Mouse (Mus musculus): Measurements from ENCODE around the gene Gm37240.

Gene Gm37240

GRCm38 (mm10) chr3:85880068-85880467, 7.2 kb downstream of the Gm37240 start:
- CTCF ChIA-PET, result interaction anchor here (0.7 kb wide), 1 partner anchor 953 kb away, joined by 3 read pairs; no protein-coding TSS in a partner anchor

GRCm38 (mm10) chr3:85878911-85879310, 8.4 kb downstream of the Gm37240 start:
- CTCF ChIA-PET, result no interaction called here

- CTCF ChIA-PET, result no interaction called here
Measured at GRCm38 (mm10) chr3:85863996-85864395, 23.3 kb downstream of the Gm37240 start.

- CTCF ChIA-PET, result no interaction called here
Measured at GRCm38 (mm10) chr3:85862886-85863285, 24.4 kb downstream of the Gm37240 start.

- CTCF ChIA-PET, result no interaction called here
Measured at GRCm38 (mm10) chr3:85860996-85861395, 26.3 kb downstream of the Gm37240 start.

GRCm38 (mm10) chr3:85859311-85859710, 28.0 kb downstream of the Gm37240 start:
- CTCF ChIA-PET, result no interaction called here

- CTCF ChIA-PET, result no interaction called here
Measured at GRCm38 (mm10) chr3:85858140-85859135, 28.9 kb downstream of the Gm37240 start.

GRCm38 (mm10) chr3:85857083-85857482, 30.2 kb downstream of the Gm37240 start:
- CTCF ChIA-PET, result no interaction called here

- CTCF ChIA-PET, result no interaction called here
Measured at GRCm38 (mm10) chr3:85855947-85856346, 31.4 kb downstream of the Gm37240 start.

GRCm38 (mm10) chr3:85855043-85855442, 32.3 kb downstream of the Gm37240 start:
- CTCF ChIA-PET, result no interaction called here

- CTCF ChIA-PET, result interaction anchor here (0.5 kb wide), 1 partner anchor 39 kb away, joined by 3 read pairs; no protein-coding TSS in a partner anchor
Measured at GRCm38 (mm10) chr3:85854143-85854542, 33.2 kb downstream of the Gm37240 start.

GRCm38 (mm10) chr3:85853715-85854114, 33.6 kb downstream of the Gm37240 start:
- CTCF ChIA-PET, result no interaction called here

GRCm38 (mm10) chr3:85850079-85850478, 37.2 kb downstream of the Gm37240 start:
- CTCF ChIA-PET, result no interaction called here

- CTCF ChIA-PET, result no interaction called here
Measured at GRCm38 (mm10) chr3:85846316-85846715, 41.0 kb downstream of the Gm37240 start.

- CTCF ChIA-PET, result no interaction called here
Measured at GRCm38 (mm10) chr3:85845341-85845740, 42.0 kb downstream of the Gm37240 start.

GRCm38 (mm10) chr3:85842881-85843218, 44.5 kb downstream of the Gm37240 start:
- CTCF ChIA-PET, result no interaction called here

- CTCF ChIA-PET, result no interaction called here
Measured at GRCm38 (mm10) chr3:85842177-85842880, 45.0 kb downstream of the Gm37240 start.

GRCm38 (mm10) chr3:85841454-85842176, 45.7 kb downstream of the Gm37240 start:
- CTCF ChIA-PET, result no interaction called here

- CTCF ChIA-PET, result no interaction called here
Measured at GRCm38 (mm10) chr3:85833627-85834026, 53.7 kb downstream of the Gm37240 start.

GRCm38 (mm10) chr3:85832490-85833155, 54.7 kb downstream of the Gm37240 start:
- CTCF ChIA-PET, result no interaction called here

GRCm38 (mm10) chr3:85831785-85832184, 55.5 kb downstream of the Gm37240 start:
- CTCF ChIA-PET, result no interaction called here

GRCm38 (mm10) chr3:85829047-85829446, 58.3 kb downstream of the Gm37240 start:
- CTCF ChIA-PET, result no interaction called here
